ENCODE assay signal across 10 mouse cellular contexts in the genomic region with DNA sequence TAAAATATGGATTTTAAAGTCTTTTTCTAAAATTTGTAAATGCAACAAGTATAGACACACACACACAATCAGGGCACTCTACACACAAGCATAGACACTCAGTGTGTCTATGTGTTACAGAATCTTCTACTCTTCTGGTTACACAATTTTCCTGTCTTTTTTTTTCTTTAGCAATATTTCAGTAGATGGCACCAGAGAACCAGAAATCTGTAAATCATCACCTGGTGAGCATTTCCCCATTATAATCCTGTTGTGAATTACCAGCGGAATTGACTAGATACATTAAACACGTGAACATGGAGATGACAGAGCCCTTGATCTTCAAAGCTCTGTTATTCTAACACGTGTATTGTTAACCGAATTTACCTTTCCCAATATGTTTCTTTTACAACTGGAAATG. TPM values are rescaled to one million over a fixed set of nuclear protein-coding genes. Genes with fewer than 3 reads are reported as not detected.
DNase-seq lines count a peak whose midpoint lies in the region; ATAC-seq and TF ChIP-seq lines count a peak whose summit lies in the region.
"Had no signal": no experiment of that assay in that cellular context is flagged by ENCODE, and none has a peak within 500 bp of the region (broad histone marks: within the 10 kb centered on the region; RNA-seq: fewer than 3 reads in every experiment).

No protein-coding gene starts in this region.

- no peak overlapping the region for H3K9ac ChIP-seq in lung, postnatal 0 days (replicated peaks; ENCODE audit: low read depth)
- H3K9ac ChIP-seq in embryonic facial prominence, embryonic 14.5 days (ENCODE audit: low read depth, low read length), result no peak overlapping the region
- H3K9ac ChIP-seq: kidney, embryonic 15.5 days had no signal

- H3K4me1 ChIP-seq in lung, postnatal 0 days (ENCODE audit: insufficient read depth, low read depth, low read length), result no peaks in the 10 kb centered on the region
- H3K4me1 ChIP-seq in embryonic facial prominence, embryonic 14.5 days (ENCODE audit: control insufficient read depth, insufficient read depth, low read length), result no peaks in the 10 kb centered on the region
- H3K4me1 ChIP-seq: kidney, embryonic 15.5 days had no signal

- no peak overlapping the region for H3K4me2 ChIP-seq in lung, postnatal 0 days (replicated peaks; ENCODE audit: low read depth, low read length)
- H3K4me2 ChIP-seq in embryonic facial prominence, embryonic 14.5 days (ENCODE audit: low read depth, low read length), result no peak overlapping the region
- H3K4me2 ChIP-seq: kidney, embryonic 15.5 days had no signal

- H3K36me3 ChIP-seq in lung, postnatal 0 days (ENCODE audit: insufficient read depth, low read length), result no peaks in the 10 kb centered on the region
- H3K36me3 ChIP-seq in embryonic facial prominence, embryonic 14.5 days (ENCODE audit: control insufficient read depth, insufficient read depth, low read length), result no peaks in the 10 kb centered on the region
- H3K36me3 ChIP-seq: kidney, embryonic 15.5 days had no signal

- no peak for DNase-seq in frontal cortex, postnatal 25 days (ENCODE audit: low spot score in 2 of 2)
- peak; percentile 28 for DNase-seq in lung, postnatal 0 days (ENCODE audit: low spot score)
- no peak for DNase-seq in lung, adult 18-20 months
- DNase-seq in embryonic facial prominence, embryonic 14.5 days (ENCODE audit: low spot score), result peak; percentile 17
- peak; percentile 14 for DNase-seq in retina, postnatal 7 days (ENCODE audit: low read depth, low spot score)
- no peak for DNase-seq in right cerebral cortex, adult 2 months (ENCODE audit: low spot score in 2 of 2)
- no peak for DNase-seq in spleen, adult 18-20 months
- DNase-seq: thymus, adult 18-20 months had no signal

- 0 out of 2 replicates have a peak, but pooled peaks have one; percentile 11 for TF ChIP-seq EP300 in lung, postnatal 0 days (IDR thresholded peaks at IDR 0.05)

- ATAC-seq in frontal cortex, adult (ENCODE audit: low TSS enrichment), result peak; percentile 84
- ATAC-seq in lung, postnatal 0 days, result no peak
- no peak for ATAC-seq in embryonic facial prominence, embryonic 14.5 days (ENCODE audit: low read depth)

- H3K4me3 ChIP-seq in lung, postnatal 0 days (ENCODE audit: low read depth, low read length), result no peak overlapping the region
- no peak overlapping the region for H3K4me3 ChIP-seq in embryonic facial prominence, embryonic 14.5 days (ENCODE audit: low read depth, low read length)
- H3K4me3 ChIP-seq: kidney, embryonic 15.5 days had no signal

- 49% methylated on average over 4 of the region's 4 CpGs for WGBS in lung, postnatal 0 days
- WGBS in embryonic facial prominence, embryonic 14.5 days, result 27% methylated on average over 4 of the region's 4 CpGs

- H3K27me3 ChIP-seq in lung, postnatal 0 days (replicated peaks; ENCODE audit: insufficient read depth, low read length), result no peaks in the 10 kb centered on the region
- no peaks in the 10 kb centered on the region for H3K27me3 ChIP-seq in embryonic facial prominence, embryonic 14.5 days (replicated peaks; ENCODE audit: control insufficient read depth, insufficient read depth, low read length)
- H3K27me3 ChIP-seq: kidney, embryonic 15.5 days had no signal

- H3K27ac ChIP-seq in lung, postnatal 0 days (ENCODE audit: low read length), result no peak overlapping the region
- H3K27ac ChIP-seq in embryonic facial prominence, embryonic 14.5 days (replicated peaks; ENCODE audit: low read depth, low read length), result no peak overlapping the region
- H3K27ac ChIP-seq: kidney, embryonic 15.5 days had no signal

- no peaks in the 10 kb centered on the region for H3K9me3 ChIP-seq in lung, postnatal 0 days (ENCODE audit: low read length)
- no peaks in the 10 kb centered on the region for H3K9me3 ChIP-seq in embryonic facial prominence, embryonic 14.5 days (ENCODE audit: control insufficient read depth, low read length)
- H3K9me3 ChIP-seq: kidney, embryonic 15.5 days had no signal

- TF ChIP-seq CTCF in lung, postnatal 0 days (IDR thresholded peaks at IDR 0.05), result peak; percentile 39

RNA-seq across cellular contexts. Expression of gene Ptprc, which starts 45.4 kb away (rescaled TPM):
- polyA plus RNA-seq in lung, postnatal 0 days (2015; fragmentation: Nextera tagmentation; extraction: Ambion mirVana), result 9.3 and 10.7 TPM in 2 replicates
- polyA plus RNA-seq in embryonic facial prominence, embryonic 14.5 days (2014; fragmentation: Nextera tagmentation; extraction: Ambion mirVana), result 3.5 and 4.0 TPM in 2 replicates

Comparison
In these comparisons a context has a peak if more than half of its experiments do, and no peak if none do; other contexts are left out.
1. DNase-seq: peak in lung, postnatal 0 days (single experiment), embryonic facial prominence, embryonic 14.5 days (single experiment) and retina, postnatal 7 days (single experiment); none in frontal cortex, postnatal 25 days (0 of 2), lung, adult 18-20 months (0 of 2), right cerebral cortex, adult 2 months (0 of 2) and spleen, adult 18-20 months (0 of 2).